Mouse (Mus musculus): Measurements from ENCODE around the gene Lztr1. TPM values are rescaled to one million over a fixed set of nuclear protein-coding genes. Genes with fewer than 3 reads are reported as not detected.
A peak's percentile ranks its signal among the peaks of the same experiment; 100 is the strongest.
"Not testable (repeated sequence)": the region's sequence is repeated elsewhere in the genome, so short reads cannot be mapped to it uniquely, and the experiment has no call there.

Lztr1 gene
- total and polyA plus RNA-seq, 3 experiments = 24.3 to 98.0 (median 28.5) TPM

DNA sequence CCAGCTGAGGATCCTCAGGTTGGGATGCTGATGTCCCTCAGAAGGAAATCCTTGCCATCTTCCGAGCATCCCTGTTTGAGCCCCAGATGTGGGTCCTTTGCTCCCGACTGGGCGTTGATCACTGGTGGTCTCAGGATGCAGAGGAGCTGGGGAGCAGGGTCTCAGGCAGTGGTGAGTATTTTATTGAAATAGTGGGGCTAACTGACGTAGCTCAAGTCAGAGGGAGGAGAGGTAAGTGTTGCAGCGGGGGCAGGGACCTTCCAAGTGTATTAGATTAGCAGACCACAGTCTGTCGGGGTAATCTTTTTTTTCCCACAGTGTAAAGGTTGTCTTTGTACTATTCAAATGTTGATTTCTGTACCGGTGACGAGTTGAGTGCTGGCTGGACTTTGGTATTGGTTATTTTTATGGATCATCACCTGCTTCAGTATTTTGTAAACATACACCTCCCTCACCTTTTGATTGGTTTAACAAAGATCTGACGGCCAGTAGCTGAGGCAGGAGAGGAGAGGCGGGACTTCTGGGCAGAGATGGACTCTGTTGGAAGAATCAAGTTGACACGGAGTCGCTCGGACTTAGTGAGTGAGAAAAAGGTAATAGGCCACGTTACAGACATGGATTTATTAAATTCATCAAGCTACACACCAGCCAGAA, 24.3 kb downstream of the Lztr1 start:
- no peaks in the 10 kb centered on the region for H3K36me3 ChIP-seq (ENCODE audit: control insufficient read depth, insufficient read depth, low read length)
- no peaks in the 10 kb centered on the region for H3K27me3 ChIP-seq (ENCODE audit: control insufficient read depth, insufficient read depth, low read length)
- intact Hi-C loops (cut with DNase I) = no loop called here
- no peak for TF ChIP-seq EP300 (IDR thresholded peaks at IDR 0.05; ENCODE audit: insufficient read depth, low read depth, low read length)
- no peak for TF ChIP-seq POLR2A (IDR thresholded peaks at IDR 0.05; ENCODE audit: insufficient read depth, low read depth, low read length)
- no peak for TF ChIP-seq CTCF (IDR thresholded peaks at IDR 0.05)
- H3K79me2 ChIP-seq (replicated peaks; ENCODE audit: control insufficient read depth, insufficient read depth, low read length) = no peaks in the 10 kb centered on the region
- WGBS = 65% methylated on average over 14 of the region's 14 CpGs
- no peak overlapping the region for H3K9ac ChIP-seq (ENCODE audit: low read depth, low read length)
- H3K4me3 ChIP-seq = no peak overlapping the region
- no peak overlapping the region for H3K27ac ChIP-seq
- peaks cover 4% of the 10 kb centered on the region; the same call in 1 of the 2 replicates for H3K4me1 ChIP-seq (ENCODE audit: control insufficient read depth, insufficient read depth, low read length)
- no peak for DNase-seq

DNA sequence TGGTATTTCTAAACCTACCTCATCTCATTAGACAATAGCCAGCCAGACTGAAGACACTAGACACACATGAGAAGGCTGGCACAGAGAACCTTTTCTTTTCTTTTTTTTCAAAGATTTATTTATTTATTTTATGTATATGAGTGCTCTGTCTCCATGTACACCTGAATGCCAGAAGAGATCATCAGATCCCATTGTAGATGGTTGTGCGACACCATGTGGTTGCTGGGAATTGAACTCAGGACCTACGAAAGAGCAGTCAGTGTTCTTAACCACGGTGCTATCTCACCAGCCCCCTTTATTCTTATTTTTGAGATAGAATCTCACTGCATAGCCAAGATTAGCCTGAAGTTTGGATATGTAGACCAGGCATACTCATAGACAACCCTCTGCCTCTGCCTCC, 28.1 kb downstream of the Lztr1 start:
- 0 out of 2 replicates have a peak, but pooled peaks cover 1% of the 10 kb centered on the region for H3K27me3 ChIP-seq (ENCODE audit: control insufficient read depth, insufficient read depth, low read length)
- intact Hi-C loops (cut with DNase I) = no loop called here
- H3K4me3 ChIP-seq = no peak overlapping the region
- TF ChIP-seq POLR2A (IDR thresholded peaks at IDR 0.05; ENCODE audit: insufficient read depth, low read depth, low read length) (no peak), CTCF (IDR thresholded peaks at IDR 0.05) (peak; percentile 40), EP300 (IDR thresholded peaks at IDR 0.05; ENCODE audit: insufficient read depth, low read depth, low read length) (no peak)
- H3K4me1 ChIP-seq (ENCODE audit: control insufficient read depth, insufficient read depth, low read length) = no peaks in the 10 kb centered on the region
- 83% methylated on average over 3 of the region's 3 CpGs for WGBS
- no peaks in the 10 kb centered on the region for H3K36me3 ChIP-seq (ENCODE audit: control insufficient read depth, insufficient read depth, low read length)
- H3K27ac ChIP-seq = no peak overlapping the region
- no peak for DNase-seq
- H3K9ac ChIP-seq (ENCODE audit: low read depth, low read length) = no peak overlapping the region
- H3K79me2 ChIP-seq (replicated peaks; ENCODE audit: control insufficient read depth, insufficient read depth, low read length) = no peaks in the 10 kb centered on the region

DNA sequence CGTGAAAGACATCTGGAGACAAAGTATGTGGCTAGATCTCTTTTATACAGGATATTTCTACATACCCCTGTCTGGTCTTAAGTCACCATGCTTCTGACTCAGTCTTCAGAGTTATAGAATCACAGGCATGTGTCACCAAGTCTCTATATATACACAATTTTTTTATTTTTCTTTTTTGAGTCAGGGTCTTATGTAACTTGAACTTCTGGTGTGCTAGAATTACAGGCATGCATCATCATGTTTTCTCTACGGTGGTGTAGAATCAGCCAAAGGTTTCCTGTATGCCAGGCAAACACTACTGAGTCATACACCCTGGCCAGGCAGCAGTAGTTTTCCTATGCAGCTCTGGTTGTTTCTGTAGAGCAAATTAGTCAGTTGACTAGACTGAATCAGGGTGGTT, 34.1 kb downstream of the Lztr1 start:
- WGBS = 53% methylated on average over 2 of the region's 2 CpGs
- DNase-seq = no peak
- no peak for TF ChIP-seq CTCF (IDR thresholded peaks at IDR 0.05)
- TF ChIP-seq POLR2A (IDR thresholded peaks at IDR 0.05; ENCODE audit: insufficient read depth, low read depth, low read length) = no peak
- TF ChIP-seq EP300 (IDR thresholded peaks at IDR 0.05; ENCODE audit: insufficient read depth, low read depth, low read length) = no peak

DNA sequence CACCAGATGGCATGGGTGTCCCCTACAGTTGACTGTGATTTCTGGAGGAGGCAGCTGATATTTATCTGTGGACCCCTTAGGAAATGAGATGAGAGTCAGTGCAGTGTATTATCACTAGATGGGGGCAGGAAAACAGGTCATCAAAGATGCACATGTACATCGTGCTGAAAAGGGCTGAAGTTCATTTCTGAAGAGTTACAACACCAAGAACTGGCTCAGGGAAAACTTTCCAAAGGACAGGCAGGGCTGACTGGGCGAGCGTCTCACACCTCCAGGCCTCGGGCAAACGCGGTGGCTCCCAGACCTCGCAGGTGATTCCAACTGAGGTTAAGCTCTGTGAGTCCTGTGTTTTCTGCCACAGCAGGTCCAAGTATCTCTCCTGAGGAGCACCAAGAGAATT, 44.3 kb downstream of the Lztr1 start:
- no peak for DNase-seq
- intact Hi-C loops (cut with DNase I) = no loop called here
- 62% methylated on average over 7 of the region's 7 CpGs for WGBS

More for the DNA sequence above, 34.1 kb downstream of the Lztr1 start:
- no peak overlapping the region for H3K27ac ChIP-seq
- H3K27me3 ChIP-seq (ENCODE audit: control insufficient read depth, insufficient read depth, low read length) = 0 out of 2 replicates have a peak, but pooled peaks cover 1% of the 10 kb centered on the region
- H3K36me3 ChIP-seq (ENCODE audit: control insufficient read depth, insufficient read depth, low read length) = no peaks in the 10 kb centered on the region
- no peak overlapping the region for H3K9ac ChIP-seq (ENCODE audit: low read depth, low read length)
- intact Hi-C loops (cut with DNase I) = no loop called here
- H3K4me1 ChIP-seq (ENCODE audit: control insufficient read depth, insufficient read depth, low read length) = no peaks in the 10 kb centered on the region
- H3K79me2 ChIP-seq (replicated peaks; ENCODE audit: control insufficient read depth, insufficient read depth, low read length) = no peaks in the 10 kb centered on the region
- no peak overlapping the region for H3K4me3 ChIP-seq

DNA sequence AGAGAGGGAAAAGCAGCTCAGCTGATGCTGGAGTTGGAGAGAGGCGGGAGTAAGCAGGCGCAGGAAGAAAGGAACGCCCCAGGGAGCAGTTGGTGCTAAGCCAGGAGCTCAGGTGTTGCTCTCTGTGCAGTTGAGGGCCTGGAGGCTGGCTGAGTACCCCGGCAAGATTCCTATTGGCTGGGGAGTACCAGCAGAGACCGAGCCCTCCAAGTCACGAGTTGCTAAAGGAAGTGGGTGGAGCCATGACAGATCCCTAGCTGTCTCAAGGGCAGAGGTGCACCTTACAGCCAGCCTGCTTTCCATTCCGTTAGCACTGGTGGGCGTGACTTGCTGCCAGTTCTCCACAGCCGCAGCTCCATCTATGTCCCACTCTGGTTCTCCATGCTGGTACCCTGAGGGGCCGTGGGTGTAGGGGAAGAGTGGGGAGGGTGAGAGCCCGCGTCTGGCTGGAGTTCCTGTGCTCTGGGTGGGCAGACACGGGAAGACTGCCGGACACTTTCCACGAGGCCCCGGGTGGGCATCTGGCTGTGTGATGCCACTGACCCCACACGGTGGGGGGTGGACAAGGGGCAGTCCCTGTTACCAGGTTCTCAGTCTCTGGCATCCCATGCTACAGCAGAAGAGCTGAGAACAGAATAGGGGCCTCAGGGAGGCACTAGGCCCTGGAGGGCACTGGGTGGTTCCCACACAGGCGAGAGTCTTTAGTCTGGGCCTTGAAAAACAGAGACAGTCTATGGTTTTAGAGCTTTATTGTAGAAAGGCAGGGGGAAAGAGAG, 45.6 kb downstream of the Lztr1 start:
- peak in 1 of 2 experiments; percentile 45 for DNase-seq
- Histone ChIP-seq H3K9ac (ENCODE audit: low read depth, low read length) (no peak overlapping the region), H3K27me3 (ENCODE audit: control insufficient read depth, insufficient read depth, low read length) (no peaks in the 10 kb centered on the region), H3K36me3 (ENCODE audit: control insufficient read depth, insufficient read depth, low read length) (no peaks in the 10 kb centered on the region), H3K4me1 (ENCODE audit: control insufficient read depth, insufficient read depth, low read length) (no peaks in the 10 kb centered on the region), H3K79me2 (replicated peaks; ENCODE audit: control insufficient read depth, insufficient read depth, low read length) (no peaks in the 10 kb centered on the region), H3K4me3 (no peak overlapping the region), H3K27ac (no peak overlapping the region)
- WGBS = 13% methylated on average over 18 of the region's 18 CpGs
- intact Hi-C loops (cut with DNase I) = no loop called here
- TF ChIP-seq EP300 (IDR thresholded peaks at IDR 0.05; ENCODE audit: insufficient read depth, low read depth, low read length) = no peak
- no peak for TF ChIP-seq CTCF (IDR thresholded peaks at IDR 0.05)
- no peak for TF ChIP-seq POLR2A (IDR thresholded peaks at IDR 0.05; ENCODE audit: insufficient read depth, low read depth, low read length)

More for the DNA sequence above, 44.3 kb downstream of the Lztr1 start:
- no peak overlapping the region for H3K9ac ChIP-seq (ENCODE audit: low read depth, low read length)
- no peaks in the 10 kb centered on the region for H3K79me2 ChIP-seq (replicated peaks; ENCODE audit: control insufficient read depth, insufficient read depth, low read length)
- H3K36me3 ChIP-seq (ENCODE audit: control insufficient read depth, insufficient read depth, low read length) = no peaks in the 10 kb centered on the region
- TF ChIP-seq EP300 (IDR thresholded peaks at IDR 0.05; ENCODE audit: insufficient read depth, low read depth, low read length) (no peak), CTCF (IDR thresholded peaks at IDR 0.05) (no peak), POLR2A (IDR thresholded peaks at IDR 0.05; ENCODE audit: insufficient read depth, low read depth, low read length) (no peak)
- H3K4me3 ChIP-seq = no peak overlapping the region
- no peaks in the 10 kb centered on the region for H3K27me3 ChIP-seq (ENCODE audit: control insufficient read depth, insufficient read depth, low read length)
- H3K27ac ChIP-seq = no peak overlapping the region
- no peaks in the 10 kb centered on the region for H3K4me1 ChIP-seq (ENCODE audit: control insufficient read depth, insufficient read depth, low read length)

DNA sequence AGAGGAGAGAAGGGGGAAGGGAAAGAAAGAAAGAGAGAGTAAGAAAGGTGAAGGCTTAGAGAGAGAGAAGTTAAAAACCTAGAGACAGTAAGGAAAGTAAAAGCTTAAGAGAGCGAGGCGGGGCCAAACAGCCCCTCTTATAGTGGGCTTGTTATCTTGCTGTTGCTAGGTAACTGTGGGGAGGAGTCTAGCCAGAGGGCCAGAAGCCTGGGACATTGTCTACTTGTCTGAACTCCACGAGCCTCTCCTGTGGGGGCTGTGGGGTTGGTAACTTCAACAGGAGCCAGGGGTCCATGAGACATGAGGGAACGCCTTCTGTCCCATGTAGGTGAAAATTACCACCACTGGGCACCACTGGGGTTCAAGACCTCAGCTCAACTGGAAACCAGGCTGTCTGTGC, 46.2 kb downstream of the Lztr1 start:
- intact Hi-C loops (cut with DNase I) = loop anchor here (5.0 kb wide), 1 partner anchor 258 kb away; no protein-coding TSS in a partner anchor
- not testable (repeated sequence) for H3K4me3 ChIP-seq; H3K27ac ChIP-seq; H3K27me3 ChIP-seq (ENCODE audit: control insufficient read depth, insufficient read depth, low read length); H3K79me2 ChIP-seq (replicated peaks; ENCODE audit: control insufficient read depth, insufficient read depth, low read length); H3K36me3 ChIP-seq (ENCODE audit: control insufficient read depth, insufficient read depth, low read length); H3K4me1 ChIP-seq (ENCODE audit: control insufficient read depth, insufficient read depth, low read length); DNase-seq; H3K9ac ChIP-seq (ENCODE audit: low read depth, low read length)
- WGBS = 46% methylated on average over 4 of the region's 4 CpGs
